Comparison of ENCODE assay signal across 8 mouse cellular contexts in the genomic region with DNA sequence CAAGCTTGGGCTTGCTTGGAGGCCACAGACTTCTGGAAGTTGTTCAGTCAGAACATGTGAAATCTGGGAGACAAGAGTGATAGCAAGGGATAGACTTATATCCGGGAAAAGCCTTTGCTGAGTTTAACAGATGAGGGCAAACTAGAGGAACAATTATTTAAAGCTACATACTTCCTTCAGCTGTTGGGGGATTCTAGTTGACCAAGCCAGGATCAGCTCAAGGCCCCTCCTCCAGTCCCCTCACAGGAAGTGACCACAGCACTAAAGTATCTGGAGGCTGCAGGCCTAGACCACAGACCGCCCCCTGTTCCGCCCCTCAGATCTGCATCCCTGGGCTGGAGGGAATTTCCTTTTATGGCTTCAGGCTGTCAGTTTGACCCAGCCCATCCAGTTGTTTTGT. TPM values are rescaled to one million over a fixed set of nuclear protein-coding genes. Genes with fewer than 3 reads are reported as not detected.
A peak's percentile ranks its signal among the peaks of the same experiment; 100 is the strongest.
DNase-seq lines count a peak whose midpoint lies in the region; ATAC-seq and TF ChIP-seq lines count a peak whose summit lies in the region.

No protein-coding gene starts in this region.

- H3K36me3 ChIP-seq in MEL (ENCODE audit: control insufficient read depth in 1 of 2, insufficient read depth in 2 of 2, low read length in 2 of 2), result peaks cover 4 to 23% of the 10 kb centered on the region in 2 experiments; a peak in 3 of 4 replicates
- H3K36me3 ChIP-seq in heart, embryonic 11.5 days (ENCODE audit: control insufficient read depth, insufficient read depth, low read length), result peaks cover 23% of the 10 kb centered on the region
- H3K36me3 ChIP-seq in kidney, embryonic 15.5 days, result peaks cover 49% of the 10 kb centered on the region

- no peak for TF ChIP-seq POLR2A in MEL (IDR thresholded peaks at IDR 0.05; ENCODE audit: control insufficient read depth in 1 of 2, insufficient read depth in 1 of 2, low read depth in 1 of 2, low read length in 2 of 2, poor library complexity in 1 of 2)
- TF ChIP-seq POLR2A in brain, embryonic 14.5 days (IDR thresholded peaks at IDR 0.05; ENCODE audit: borderline replicate concordance, extremely low read depth, insufficient read depth, insufficient read length, poor library complexity, severe bottlenecking), result no peak

- H3K4me2 ChIP-seq in heart, embryonic 11.5 days, result peak overlapping the region; percentile 78
- peak overlapping the region; percentile 64 for H3K4me2 ChIP-seq in kidney, embryonic 15.5 days

- peak overlapping the region; percentile 17; the same call in 1 of the 2 replicates for H3K27ac ChIP-seq in MEL (ENCODE audit: control insufficient read depth, low read depth, low read length)
- H3K27ac ChIP-seq in heart, embryonic 11.5 days (ENCODE audit: low read depth, low read length), result peak overlapping the region; percentile 97
- H3K27ac ChIP-seq in kidney, embryonic 15.5 days, result peak overlapping the region; percentile 96

- no peak for TF ChIP-seq CTCF in MEL (IDR thresholded peaks at IDR 0.05 in 2 of 3, conservative IDR thresholded peaks at IDR 0.05 in 1 of 3; ENCODE audit: control insufficient read depth in 1 of 3, insufficient read depth in 1 of 3, low read depth in 2 of 3, low read length in 3 of 3, poor library complexity in 1 of 3, severe bottlenecking in 1 of 3)
- TF ChIP-seq CTCF in brain, embryonic 14.5 days (IDR thresholded peaks at IDR 0.05; ENCODE audit: borderline replicate concordance, extremely low read depth, insufficient read depth, insufficient read length), result no peak

- peaks cover 44% of the 10 kb centered on the region for H3K79me2 ChIP-seq in MEL (ENCODE audit: control insufficient read depth, insufficient read depth, low read length, poor library complexity)

- H3K4me1 ChIP-seq in MEL (ENCODE audit: control insufficient read depth in 1 of 2, insufficient read depth in 2 of 2, low read length in 2 of 2), result peaks cover 14 to 28% of the 10 kb centered on the region in 2 experiments
- peaks cover 26% of the 10 kb centered on the region for H3K4me1 ChIP-seq in heart, embryonic 11.5 days (ENCODE audit: control insufficient read depth, insufficient read depth, low read length)
- peaks cover 44% of the 10 kb centered on the region for H3K4me1 ChIP-seq in kidney, embryonic 15.5 days

- H3K9ac ChIP-seq in MEL (ENCODE audit: control insufficient read depth, low read depth, low read length, poor library complexity, severe bottlenecking), result peak overlapping the region; percentile 35
- peak overlapping the region; percentile 61; the same call in 1 of the 2 replicates for H3K9ac ChIP-seq in heart, embryonic 11.5 days (ENCODE audit: low read depth, low read length)
- peak overlapping the region; percentile 95 for H3K9ac ChIP-seq in kidney, embryonic 15.5 days

- no peak for TF ChIP-seq RAD21 in MEL (IDR thresholded peaks at IDR 0.05; ENCODE audit: low read depth, low read length)

- ATAC-seq in heart, embryonic 11.5 days (replicated peaks; ENCODE audit: insufficient number of reproducible peaks, low FRiP score, low TSS enrichment), result peak; percentile 73
- ATAC-seq in kidney, embryonic 15.5 days (replicated peaks; ENCODE audit: low FRiP score), result peak; percentile 79
- no peak for ATAC-seq in CD4-positive, CD25-positive, alpha-beta regulatory T cell, adult 4 months
- no peak for ATAC-seq in frontal cortex, adult (ENCODE audit: low TSS enrichment)

- WGBS in heart, embryonic 11.5 days (ENCODE audit: insufficient replicate concordance), result 7% methylated on average over 3 of the region's 3 CpGs
- WGBS in kidney, embryonic 15.5 days, result 15% methylated on average over 3 of the region's 3 CpGs

- H3K27me3 ChIP-seq in MEL (ENCODE audit: control insufficient read depth in 1 of 2, insufficient read depth in 2 of 2, low read length in 2 of 2), result no peaks in the 10 kb centered on the region
- H3K27me3 ChIP-seq in heart, embryonic 11.5 days (ENCODE audit: control insufficient read depth, insufficient read depth, low read length), result no peaks in the 10 kb centered on the region
- H3K27me3 ChIP-seq in kidney, embryonic 15.5 days, result no peaks in the 10 kb centered on the region

- peak; percentile 39 for DNase-seq in MEL (ENCODE audit: low read depth, low spot score)
- peak; percentile 57 for DNase-seq in brain, embryonic 14.5 days (ENCODE audit: low read depth)
- peak; percentile 70 for DNase-seq in lung, postnatal 14 days
- DNase-seq in testis, postnatal 14 days (ENCODE audit: low spot score), result peak; percentile 51

- no peak for TF ChIP-seq EP300 in MEL (IDR thresholded peaks at IDR 0.05; ENCODE audit: low read depth in 1 of 2, low read length in 2 of 2)

- peak overlapping the region in 1 of 2 experiments; percentile 11; a peak in 1 of 4 replicates for H3K4me3 ChIP-seq in MEL (ENCODE audit: control insufficient read depth in 1 of 2, insufficient read depth in 1 of 2, low read depth in 2 of 2, low read length in 2 of 2)
- H3K4me3 ChIP-seq in heart, embryonic 11.5 days (ENCODE audit: low read depth, low read length), result peak overlapping the region; percentile 71
- peak overlapping the region; percentile 89 for H3K4me3 ChIP-seq in kidney, embryonic 15.5 days (replicated peaks)

- no peaks in the 10 kb centered on the region for H3K9me3 ChIP-seq in MEL (replicated peaks; ENCODE audit: insufficient read depth, low read length)
- H3K9me3 ChIP-seq in heart, embryonic 11.5 days (replicated peaks; ENCODE audit: control insufficient read depth, low read length), result no peaks in the 10 kb centered on the region
- no peaks in the 10 kb centered on the region for H3K9me3 ChIP-seq in kidney, embryonic 15.5 days (replicated peaks)

TF ChIP-seq in MEL, 35 proteins besides CTCF, POLR2A, EP300 and RAD21:
- TF ChIP-seq POLR2AphosphoS5 (IDR thresholded peaks at IDR 0.05; ENCODE audit: borderline replicate concordance, low read depth, low read length) (no peak), NRF1 (IDR thresholded peaks at IDR 0.05; ENCODE audit: insufficient read depth, low read depth, low read length, poor library complexity, severe bottlenecking) (no peak), TAL1 (IDR thresholded peaks at IDR 0.05; ENCODE audit: low read length) (no peak), GATA1 (IDR thresholded peaks at IDR 0.05; ENCODE audit: low read depth, low read length) (no peak), TCF12 (IDR thresholded peaks at IDR 0.05; ENCODE audit: low read depth, low read length) (no peak), MAZ (IDR thresholded peaks at IDR 0.05; ENCODE audit: low read depth, low read length) (no peak), HCFC1 (IDR thresholded peaks at IDR 0.05; ENCODE audit: low read depth, low read length) (0 out of 2 replicates have a peak, but pooled peaks have one; percentile 4), GABPA (IDR thresholded peaks at IDR 0.05; ENCODE audit: low read depth, low read length) (no peak)

RNA-seq across cellular contexts. Expression of a gene that starts 1.8 kb away (rescaled TPM):
- 43.7 and 54.2 TPM in 2 replicates for total RNA-seq in MEL (2012; rRNA removed)
- 10 to 100 TPM in 1 of 2 experiments, not detected in 1; 66.9 TPM for polyA plus RNA-seq in MEL (2012; ENCODE audit: insufficient read depth in 1 of 2, insufficient read length in 2 of 2, low read depth in 1 of 2, low replicate concordance in 2 of 2, missing spikeins in 1 of 2)
- polyA plus RNA-seq in brain, embryonic 14.5 days (2012; rRNA removed), result 15.7 and 17.8 TPM in 2 replicates
- 29.2 and 32.0 TPM in 2 replicates for polyA plus RNA-seq in heart, embryonic 11.5 days (2014; fragmentation: Nextera tagmentation; extraction: Ambion mirVana)
- polyA plus RNA-seq in kidney, embryonic 15.5 days (2015; fragmentation: Nextera tagmentation; extraction: Ambion mirVana), result 44.8 and 49.6 TPM in 2 replicates
- 10 to 100 TPM; 19.1 to 24.8 TPM for polyA plus RNA-seq in CD4-positive, CD25-positive, alpha-beta regulatory T cell, adult 4 months (2017; shearing (Covaris generic))

RNA-seq across cellular contexts. Expression of a gene that starts 2.6 kb away (rescaled TPM):
- total RNA-seq in MEL (2012; rRNA removed), result 48.3 and 49.6 TPM in 2 replicates
- polyA plus RNA-seq in MEL (2012; ENCODE audit: insufficient read depth in 1 of 2, insufficient read length in 2 of 2, low read depth in 1 of 2, low replicate concordance in 2 of 2, missing spikeins in 1 of 2), result 10 to 100 TPM in 1 of 2 experiments, not detected in 1; 76.9 TPM
- 175 and 199 TPM in 2 replicates for polyA plus RNA-seq in brain, embryonic 14.5 days (2012; rRNA removed)
- polyA plus RNA-seq in heart, embryonic 11.5 days (2014; fragmentation: Nextera tagmentation; extraction: Ambion mirVana), result 411 and 451 TPM in 2 replicates
- polyA plus RNA-seq in kidney, embryonic 15.5 days (2015; fragmentation: Nextera tagmentation; extraction: Ambion mirVana), result 331 and 360 TPM in 2 replicates
- polyA plus RNA-seq in CD4-positive, CD25-positive, alpha-beta regulatory T cell, adult 4 months (2017; shearing (Covaris generic)), result 100 to 1,000 TPM; 138 to 196 TPM

RNA-seq across cellular contexts. Expression of a gene that starts 5.2 kb away (rescaled TPM):
- 233 and 253 TPM in 2 replicates for total RNA-seq in MEL (2012; rRNA removed)
- polyA plus RNA-seq in MEL (2012; ENCODE audit: insufficient read depth in 1 of 2, insufficient read length in 2 of 2, low read depth in 1 of 2, low replicate concordance in 2 of 2, missing spikeins in 1 of 2), result 100 to 1,000 TPM in 1 of 2 experiments, not detected in 1; 350 TPM
- polyA plus RNA-seq in brain, embryonic 14.5 days (2012; rRNA removed), result 204 and 302 TPM in 2 replicates
- polyA plus RNA-seq in heart, embryonic 11.5 days (2014; fragmentation: Nextera tagmentation; extraction: Ambion mirVana), result 152 and 161 TPM in 2 replicates
- 127 and 136 TPM in 2 replicates for polyA plus RNA-seq in kidney, embryonic 15.5 days (2015; fragmentation: Nextera tagmentation; extraction: Ambion mirVana)
- polyA plus RNA-seq in CD4-positive, CD25-positive, alpha-beta regulatory T cell, adult 4 months (2017; shearing (Covaris generic)), result 10 to 100 TPM in 1 of 2 experiments, 1 to 10 TPM in 1; 8.0 to 18.7 TPM

RNA-seq across cellular contexts. Expression of a gene that starts 13.1 kb away (rescaled TPM):
- total RNA-seq in MEL (2012; rRNA removed), result 17.5 and 17.6 TPM in 2 replicates
- 10 to 100 TPM in 1 of 2 experiments, not detected in 1; 45.4 TPM for polyA plus RNA-seq in MEL (2012; ENCODE audit: insufficient read depth in 1 of 2, insufficient read length in 2 of 2, low read depth in 1 of 2, low replicate concordance in 2 of 2, missing spikeins in 1 of 2)
- 42.8 and 48.1 TPM in 2 replicates for polyA plus RNA-seq in brain, embryonic 14.5 days (2012; rRNA removed)
- polyA plus RNA-seq in heart, embryonic 11.5 days (2014; fragmentation: Nextera tagmentation; extraction: Ambion mirVana), result 85.8 and 95.7 TPM in 2 replicates
- polyA plus RNA-seq in kidney, embryonic 15.5 days (2015; fragmentation: Nextera tagmentation; extraction: Ambion mirVana), result 92.7 and 94.9 TPM in 2 replicates
- polyA plus RNA-seq in CD4-positive, CD25-positive, alpha-beta regulatory T cell, adult 4 months (2017; shearing (Covaris generic)), result 100 to 1,000 TPM; 131 to 172 TPM

RNA-seq across cellular contexts. Expression of a gene that starts 48.5 kb away (rescaled TPM):
- total RNA-seq in MEL (2012; rRNA removed), result 0.03 and 0.08 TPM in 2 replicates
- under 1 TPM in 1 of 2 experiments, not detected in 1; 0.11 TPM for polyA plus RNA-seq in MEL (2012; ENCODE audit: insufficient read depth in 1 of 2, insufficient read length in 2 of 2, low read depth in 1 of 2, low replicate concordance in 2 of 2, missing spikeins in 1 of 2)
- 68.6 and 87.4 TPM in 2 replicates for polyA plus RNA-seq in brain, embryonic 14.5 days (2012; rRNA removed)
- 7.6 TPM in 2 replicates for polyA plus RNA-seq in heart, embryonic 11.5 days (2014; fragmentation: Nextera tagmentation; extraction: Ambion mirVana)
- polyA plus RNA-seq in kidney, embryonic 15.5 days (2015; fragmentation: Nextera tagmentation; extraction: Ambion mirVana), result 10.2 and 12.1 TPM in 2 replicates
- polyA plus RNA-seq in CD4-positive, CD25-positive, alpha-beta regulatory T cell, adult 4 months (2017; shearing (Covaris generic)), result not detected

Comparison
In these comparisons a context has a peak if more than half of its experiments do, and no peak if none do; other contexts are left out.
1. H3K27ac ChIP-seq: peak in every context shown above with its lines; median percentile 97 in heart, embryonic 11.5 days; 96 in kidney, embryonic 15.5 days; 17 in MEL.
2. H3K9ac ChIP-seq: peak in every context shown above with its lines; median percentile 95 in kidney, embryonic 15.5 days; 61 in heart, embryonic 11.5 days; 35 in MEL.
3. ATAC-seq: peak in heart, embryonic 11.5 days (single experiment) and kidney, embryonic 15.5 days (single experiment); none in CD4-positive, CD25-positive, alpha-beta regulatory T cell, adult 4 months (single experiment) and frontal cortex, adult (single experiment).
4. Peak in every context shown above with its lines, with median percentiles within 50 percentile points of each other: DNase-seq.